Mouse (Mus musculus) cerebellum, postnatal 14 days (tissue): ENCODE data around the gene 3110082I17Rik.

Experiments
- DNase-seq, 2 experiments: peaks; one replicate each; pipeline ENCODE4 v3.0.0; 2021; ENCODE audit warnings: mixed read lengths in 2 of 2

Gene 3110082I17Rik

GRCm38 (mm10) chr5:139460384-139461067 lies at the start of gene 3110082I17Rik:
3110082I17Rik (minus strand) TSS chr5:139460527.
- DNase-seq = peak; percentile 100

GRCm38 (mm10) chr5:139506207-139506606 lies 45.9 kb upstream of the 3110082I17Rik start:
- DNase-seq = no peak

DNA sequence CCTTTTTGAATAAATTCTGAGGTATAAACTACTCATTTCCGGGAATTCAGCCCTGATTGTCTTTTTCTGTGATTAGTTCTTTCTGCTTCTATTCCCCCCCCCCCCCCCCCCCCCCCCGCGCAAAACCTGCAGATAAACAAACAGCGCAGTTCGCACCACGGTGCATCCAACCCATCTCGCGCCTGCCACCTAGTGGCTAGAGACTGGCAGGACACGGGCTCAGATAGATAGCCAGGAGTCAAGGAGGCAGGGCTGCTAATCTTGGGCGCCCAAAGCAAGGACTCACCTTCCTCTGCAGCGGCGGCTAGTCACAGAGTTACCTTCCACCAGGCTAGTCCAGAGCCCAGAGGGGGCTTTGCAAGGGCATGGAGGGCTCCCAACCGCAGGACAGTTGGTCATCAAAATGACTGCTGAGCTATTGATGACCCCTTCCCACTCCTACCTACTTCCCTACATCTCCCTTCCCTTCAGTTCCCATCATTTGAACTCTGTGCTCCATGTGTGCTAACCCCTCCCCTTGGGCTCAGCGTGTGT lies 44.8 kb upstream of the 3110082I17Rik start:
- peak; percentile 94 to 97 for DNase-seq

DNA sequence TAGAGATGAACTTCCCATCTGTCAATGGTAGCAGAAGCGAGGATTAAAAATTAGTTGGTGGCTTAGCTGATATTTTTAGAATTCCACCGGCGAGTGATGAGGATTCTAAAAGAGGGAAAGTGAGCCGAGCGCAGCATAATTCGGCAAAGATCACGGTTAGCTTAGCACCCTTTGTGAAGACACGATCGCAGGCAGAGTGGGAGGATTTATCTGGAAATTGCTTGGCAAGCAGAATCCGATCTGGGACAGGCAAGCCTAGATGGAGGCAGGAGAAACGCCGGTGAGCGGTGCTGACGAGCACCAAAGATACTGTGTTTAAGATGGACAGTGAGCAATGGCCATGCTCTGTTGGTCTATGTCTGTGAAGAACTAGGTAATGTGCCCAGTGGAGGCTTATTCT lies 42.0 kb upstream of the 3110082I17Rik start:
- DNase-seq = no peak

GRCm38 (mm10) chr5:139498791-139499190 lies 38.5 kb upstream of the 3110082I17Rik start:
- peak; percentile 75 to 78 for DNase-seq

DNA sequence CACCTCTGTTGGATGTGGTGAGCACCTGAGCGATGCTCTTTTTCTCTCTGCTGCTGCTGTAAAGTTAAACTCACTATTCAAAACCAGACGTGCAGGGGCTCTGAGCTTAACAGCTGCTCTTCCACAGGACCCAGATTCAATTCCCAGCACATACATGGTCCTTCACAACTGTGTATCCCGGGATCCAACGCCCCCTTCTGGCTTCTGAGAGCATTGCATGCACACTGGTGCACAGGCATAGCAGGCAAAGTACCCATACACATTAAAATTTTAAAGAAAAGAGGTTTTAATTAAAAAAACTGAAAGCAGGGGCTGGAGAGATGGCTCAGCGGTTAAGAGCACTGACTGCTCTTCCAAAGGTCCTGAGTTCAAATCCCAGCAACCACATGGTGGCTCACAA lies 36.6 kb upstream of the 3110082I17Rik start:
- no peak for DNase-seq

GRCm38 (mm10) chr5:139495019-139495669 lies 34.8 kb upstream of the 3110082I17Rik start:
- no peak for DNase-seq

DNA sequence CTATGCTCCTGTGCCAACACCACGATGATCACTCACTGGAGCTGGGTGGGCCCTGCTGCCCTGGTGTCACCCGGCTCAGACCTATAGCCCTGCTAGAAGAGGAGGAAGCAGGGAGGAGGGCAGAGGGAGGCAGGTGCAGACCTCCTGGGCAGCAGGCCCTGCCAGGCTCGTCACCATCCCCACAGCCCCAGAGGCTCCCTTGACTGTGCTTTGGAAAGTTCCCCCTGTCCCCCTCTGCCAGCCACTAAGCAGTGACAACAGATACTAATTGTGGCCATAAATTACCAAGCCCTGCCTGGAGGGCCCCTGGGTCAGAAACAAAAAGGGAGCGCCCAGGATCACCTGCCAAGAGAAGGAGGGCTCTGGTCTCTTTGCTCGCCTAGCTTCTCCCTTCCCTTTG lies 33.4 kb upstream of the 3110082I17Rik start:
- DNase-seq = no peak

- DNase-seq = no peak
Measured at GRCm38 (mm10) chr5:139491348-139491747, 31.0 kb upstream of the 3110082I17Rik start.

GRCm38 (mm10) chr5:139490131-139490530 lies 29.8 kb upstream of the 3110082I17Rik start:
- DNase-seq = peak in 1 of 2 experiments; percentile 39

DNA sequence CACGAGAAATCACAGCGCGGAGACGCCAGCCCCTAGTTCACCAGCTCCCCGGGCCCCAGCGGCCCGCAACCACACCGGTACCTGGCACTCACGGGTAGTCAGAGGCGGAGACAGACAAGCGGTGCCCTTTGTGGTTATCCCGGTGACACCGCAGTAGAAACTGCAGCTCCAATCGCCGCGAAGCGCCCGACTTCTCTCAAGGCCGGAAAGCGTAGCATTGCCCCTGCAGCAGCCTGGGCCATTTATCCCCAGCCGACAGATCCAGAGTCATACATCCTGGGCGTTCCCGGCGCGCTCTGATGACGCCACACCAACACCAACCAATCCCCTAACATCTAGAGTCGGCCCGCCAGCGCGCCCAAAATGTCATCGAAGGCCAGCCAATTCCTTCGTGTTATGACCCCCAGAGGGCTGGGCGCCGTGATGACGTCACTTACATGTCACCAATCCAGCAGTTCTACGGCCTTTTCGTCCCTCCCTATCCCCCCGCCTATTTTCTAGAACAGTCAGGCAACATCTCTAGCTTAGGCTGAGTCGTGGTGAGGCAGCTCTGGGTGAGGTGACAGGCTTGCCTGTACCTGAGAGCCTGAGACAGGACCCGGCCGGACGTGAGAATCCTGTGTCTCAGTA lies 24.0 kb upstream of the 3110082I17Rik start, which contains the start of gene Zfand2a:
Gene Zfand2a (minus strand): TSS at position 365 of the 630 bp plus-strand sequence.
- DNase-seq = peak; percentile 99 to 100

GRCm38 (mm10) chr5:139483171-139483848 lies 23.0 kb upstream of the 3110082I17Rik start:
- DNase-seq = no peak

- DNase-seq = no peak
Measured at GRCm38 (mm10) chr5:139480406-139480805, 20.1 kb upstream of the 3110082I17Rik start.

DNA sequence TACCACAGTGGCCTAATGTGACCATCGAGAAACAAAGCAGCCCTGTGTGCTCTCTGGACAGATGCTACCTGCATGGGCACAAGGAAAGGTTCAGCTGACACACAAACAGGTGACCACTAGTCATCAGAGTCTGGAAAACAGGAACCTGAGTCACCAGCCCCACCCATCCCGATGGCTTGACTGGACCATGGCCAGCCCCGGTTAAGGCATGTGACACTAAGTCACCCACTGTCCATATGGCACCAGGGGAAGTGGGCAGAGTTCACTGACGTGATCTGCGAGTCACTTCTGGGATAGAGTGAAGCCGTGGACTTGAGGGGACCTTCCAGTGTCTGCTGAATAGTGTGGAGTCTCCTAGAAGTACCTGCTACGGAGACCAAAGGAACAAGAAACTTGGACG lies 18.8 kb upstream of the 3110082I17Rik start:
- DNase-seq = peak in 1 of 2 experiments; percentile 34

- DNase-seq = no peak
Measured at GRCm38 (mm10) chr5:139474741-139475140, 14.4 kb upstream of the 3110082I17Rik start.

GRCm38 (mm10) chr5:139467998-139468397 lies 7.7 kb upstream of the 3110082I17Rik start:
- DNase-seq = peak; percentile 81 to 82

DNA sequence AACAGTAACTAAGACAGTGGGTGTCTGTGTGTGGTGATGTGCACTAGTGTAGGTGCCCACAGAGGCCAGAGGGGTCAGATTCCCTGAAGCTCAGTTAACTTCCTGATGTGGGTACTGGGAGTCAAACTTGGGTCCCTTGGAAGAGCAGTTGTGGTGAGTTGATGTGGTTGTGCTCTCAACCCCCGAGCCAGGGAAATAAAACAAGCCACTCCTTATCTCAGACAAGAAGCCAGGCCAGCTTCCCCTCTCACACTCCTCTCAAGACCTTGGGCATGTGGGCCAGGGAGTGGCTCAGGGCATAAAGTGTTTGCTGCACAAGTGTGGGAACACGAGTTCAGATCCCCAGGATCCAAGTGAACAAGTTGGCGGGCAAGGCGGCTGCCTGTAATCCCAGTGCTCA lies 6.5 kb upstream of the 3110082I17Rik start:
- no peak for DNase-seq

DNA sequence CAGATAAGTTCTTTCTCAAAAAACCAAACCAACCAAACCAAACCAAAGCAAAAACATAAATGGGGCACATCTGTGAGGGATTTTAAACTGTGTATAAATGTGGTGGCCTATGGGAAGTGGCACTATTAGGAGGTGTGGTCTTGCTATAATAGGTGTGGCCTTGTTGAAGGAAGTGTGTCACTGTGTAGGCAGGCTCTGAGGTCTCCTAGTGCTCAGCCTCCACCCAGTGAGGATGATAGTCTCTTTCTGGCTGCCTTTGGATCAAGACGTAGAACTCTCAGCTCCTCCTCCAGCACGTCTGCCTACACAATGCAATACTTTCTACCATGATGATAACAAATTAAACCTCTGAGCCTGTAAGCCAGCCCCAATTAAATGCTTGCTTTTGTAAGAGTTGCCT lies 6.0 kb upstream of the 3110082I17Rik start:
- DNase-seq = no peak

DNA sequence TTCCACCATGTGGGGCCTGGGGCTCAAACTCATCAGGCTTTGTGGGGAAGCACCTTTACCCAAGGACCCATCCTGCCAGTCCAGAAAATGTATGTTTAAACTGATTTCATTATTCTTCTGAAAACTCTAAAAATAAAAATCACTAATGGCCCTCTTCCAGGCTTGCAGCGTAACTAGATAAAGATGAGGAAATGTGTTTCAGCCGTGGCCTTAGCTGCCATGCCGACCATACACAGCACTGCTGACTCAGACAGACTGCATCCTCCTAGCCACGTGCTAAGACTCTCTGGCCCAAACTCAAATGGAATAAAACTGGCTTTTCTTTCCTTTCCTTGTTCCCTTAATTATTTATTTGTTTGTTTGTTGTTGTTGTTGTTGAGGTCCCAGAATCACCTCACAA lies 4.5 kb upstream of the 3110082I17Rik start:
- DNase-seq = no peak

DNA sequence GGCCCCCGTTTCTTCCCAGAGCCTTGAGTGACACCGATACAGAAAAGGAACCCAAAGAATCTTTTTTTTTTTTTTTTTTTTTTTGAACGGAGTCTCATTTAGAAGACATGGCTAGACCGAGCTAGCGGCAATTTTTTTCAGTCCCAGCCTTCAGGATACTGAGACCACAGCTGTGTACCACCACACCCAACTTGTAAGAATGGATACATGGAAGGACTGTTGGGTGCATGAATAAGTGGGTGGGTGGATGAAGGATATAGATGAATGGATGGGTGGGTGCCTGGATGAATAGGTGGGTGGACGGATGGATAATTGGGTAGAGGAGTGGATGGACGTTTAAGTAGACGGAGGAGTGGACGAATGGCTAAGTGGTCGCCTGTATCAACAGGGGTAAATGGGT lies 389 bp downstream of the 3110082I17Rik start:
- DNase-seq = no peak

DNA sequence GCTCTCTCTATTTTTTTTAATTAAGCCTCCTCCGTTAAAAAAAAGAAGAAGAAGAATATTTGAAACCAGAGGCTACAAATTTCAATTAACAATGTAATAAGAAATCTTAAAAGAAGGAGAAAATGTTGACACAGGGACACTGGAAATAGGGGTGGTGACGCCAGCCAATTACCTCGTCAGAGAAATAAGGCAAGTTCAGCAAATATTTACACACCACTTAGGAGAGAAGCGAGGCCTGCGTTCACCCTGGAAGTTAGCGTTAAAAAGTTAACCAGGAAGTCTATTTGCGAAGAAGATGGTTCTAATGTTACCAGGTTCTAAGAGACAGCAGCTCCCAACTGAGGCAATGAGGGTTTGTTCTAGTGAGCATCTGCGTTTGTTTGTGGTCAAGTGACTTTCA lies 3.1 kb downstream of the 3110082I17Rik start:
- no peak for DNase-seq

GRCm38 (mm10) chr5:139455166-139455565 lies 5.2 kb downstream of the 3110082I17Rik start:
- no peak for DNase-seq

GRCm38 (mm10) chr5:139453031-139453430 lies 7.3 kb downstream of the 3110082I17Rik start:
- DNase-seq = no peak
